Mouse (Mus musculus): ENCODE measurements around the gene Nrxn2. TPM values are rescaled to one million over a fixed set of nuclear protein-coding genes. Genes with fewer than 3 reads are reported as not detected.

Gene Nrxn2
- total and polyA plus RNA-seq, 2 experiments from 2014 or later: 54.4 to 355 TPM

- ATAC-seq: peak; percentile 6; the same call in 1 of the 2 replicates
- Histone ChIP-seq H3K9me3 (ENCODE audit: low read length) (no peaks in the 10 kb centered on the region), H3K9ac (replicated peaks; ENCODE audit: low read length) (no peak overlapping the region), H3K4me3 (ENCODE audit: low read length) (no peak overlapping the region), H3K36me3 (ENCODE audit: insufficient read depth, low read length) (peaks cover 19% of the 10 kb centered on the region; the same call in 1 of the 2 replicates), H3K4me2 (ENCODE audit: low read depth, low read length) (no peak overlapping the region), H3K27me3 (ENCODE audit: insufficient read depth, low read length) (no peaks in the 10 kb centered on the region), H3K4me1 (ENCODE audit: insufficient read depth, low read length) (peaks cover 29% of the 10 kb centered on the region), H3K27ac (peak overlapping the region; percentile 57)
- TF ChIP-seq CTCF (IDR thresholded peaks at IDR 0.05; ENCODE audit: low read depth): no peak
- peak; percentile 72 for DNase-seq (ENCODE audit: low spot score)
- 50% methylated on average over 17 of the region's 17 CpGs for WGBS
Observed at GRCm38 (mm10) chr19:6527839-6528531, 109.5 kb downstream of the Nrxn2 start.

GRCm38 (mm10) chr19:6529265-6529985, 110.9 kb downstream of the Nrxn2 start:
- no peaks in the 10 kb centered on the region for H3K27me3 ChIP-seq (ENCODE audit: insufficient read depth, low read length)
- peaks cover 11% of the 10 kb centered on the region; the same call in 1 of the 2 replicates for H3K36me3 ChIP-seq (ENCODE audit: insufficient read depth, low read length)
- no peak overlapping the region for H3K4me2 ChIP-seq (ENCODE audit: low read depth, low read length)
- no peaks in the 10 kb centered on the region for H3K9me3 ChIP-seq (ENCODE audit: low read length)
- DNase-seq (ENCODE audit: low spot score) (peak; percentile 71), ATAC-seq (peak; percentile 16; the same call in 1 of the 2 replicates)
- peak overlapping the region; percentile 36; the same call in 1 of the 2 replicates for H3K27ac ChIP-seq
- H3K4me3 ChIP-seq (ENCODE audit: low read length): no peak overlapping the region
- WGBS: 63% methylated on average over 14 of the region's 14 CpGs
- H3K9ac ChIP-seq (replicated peaks; ENCODE audit: low read length): no peak overlapping the region
- H3K4me1 ChIP-seq (ENCODE audit: insufficient read depth, low read length): peaks cover 40% of the 10 kb centered on the region
- peak; percentile 48 for TF ChIP-seq CTCF (IDR thresholded peaks at IDR 0.05; ENCODE audit: low read depth)

- ATAC-seq (no peak), DNase-seq (ENCODE audit: low spot score) (no peak)
- Histone ChIP-seq H3K4me3 (ENCODE audit: low read length) (no peak overlapping the region), H3K36me3 (ENCODE audit: insufficient read depth, low read length) (peaks cover 8% of the 10 kb centered on the region; the same call in 1 of the 2 replicates), H3K4me2 (ENCODE audit: low read depth, low read length) (peak overlapping the region; percentile 35; the same call in 1 of the 2 replicates), H3K27ac (0 out of 2 replicates have a peak overlapping the region, but pooled peaks have one; percentile 27), H3K27me3 (ENCODE audit: insufficient read depth, low read length) (no peaks in the 10 kb centered on the region), H3K9me3 (ENCODE audit: low read length) (no peaks in the 10 kb centered on the region), H3K9ac (replicated peaks; ENCODE audit: low read length) (no peak overlapping the region), H3K4me1 (ENCODE audit: insufficient read depth, low read length) (peaks cover 40% of the 10 kb centered on the region)
- TF ChIP-seq CTCF (IDR thresholded peaks at IDR 0.05; ENCODE audit: low read depth): no peak
- WGBS: 20% methylated on average over 13 of the region's 13 CpGs
Observed at GRCm38 (mm10) chr19:6530359-6530758, 111.8 kb downstream of the Nrxn2 start.

GRCm38 (mm10) chr19:6531011-6531631, 112.6 kb downstream of the Nrxn2 start:
- H3K27me3 ChIP-seq (ENCODE audit: insufficient read depth, low read length): no peaks in the 10 kb centered on the region
- H3K27ac ChIP-seq: peak overlapping the region; percentile 78
- 7% methylated on average over 54 of the region's 56 CpGs for WGBS
- TF ChIP-seq CTCF (IDR thresholded peaks at IDR 0.05; ENCODE audit: low read depth): no peak
- DNase-seq (ENCODE audit: low spot score) (peak; percentile 71), ATAC-seq (no peak)
- H3K36me3 ChIP-seq (ENCODE audit: insufficient read depth, low read length): peaks cover 5% of the 10 kb centered on the region; the same call in 1 of the 2 replicates
- H3K4me3 ChIP-seq (ENCODE audit: low read length): peak overlapping the region; percentile 35
- H3K4me2 ChIP-seq (ENCODE audit: low read depth, low read length): peak overlapping the region; percentile 65
- H3K4me1 ChIP-seq (ENCODE audit: insufficient read depth, low read length): peaks cover 40% of the 10 kb centered on the region
- no peaks in the 10 kb centered on the region for H3K9me3 ChIP-seq (ENCODE audit: low read length)
- peak overlapping the region; percentile 45 for H3K9ac ChIP-seq (replicated peaks; ENCODE audit: low read length)

GRCm38 (mm10) chr19:6531832-6532471, 113.4 kb downstream of the Nrxn2 start:
- WGBS: 6% methylated on average over 36 of the region's 36 CpGs
- ATAC-seq: no peak

GRCm38 (mm10) chr19:6532656-6533055, 114.1 kb downstream of the Nrxn2 start:
- ATAC-seq: 0 out of 2 replicates have a peak, but pooled peaks have one; percentile 31
- peak; percentile 69 for DNase-seq (ENCODE audit: low spot score)
- peak overlapping the region; percentile 78 for H3K27ac ChIP-seq
- no peaks in the 10 kb centered on the region for H3K9me3 ChIP-seq (ENCODE audit: low read length)
- no peak for TF ChIP-seq CTCF (IDR thresholded peaks at IDR 0.05; ENCODE audit: low read depth)
- no peak overlapping the region for H3K4me3 ChIP-seq (ENCODE audit: low read length)
- H3K9ac ChIP-seq (replicated peaks; ENCODE audit: low read length): peak overlapping the region; percentile 45; the same call in 1 of the 2 replicates
- no peaks in the 10 kb centered on the region for H3K27me3 ChIP-seq (ENCODE audit: insufficient read depth, low read length)
- peaks cover 40% of the 10 kb centered on the region for H3K4me1 ChIP-seq (ENCODE audit: insufficient read depth, low read length)
- peak overlapping the region; percentile 65 for H3K4me2 ChIP-seq (ENCODE audit: low read depth, low read length)
- WGBS: 15% methylated on average over 13 of the region's 13 CpGs
- H3K36me3 ChIP-seq (ENCODE audit: insufficient read depth, low read length): no peaks in the 10 kb centered on the region

More at GRCm38 (mm10) chr19:6531832-6532471, 113.4 kb downstream of the Nrxn2 start:
- DNase-seq (ENCODE audit: low spot score): no peak
- TF ChIP-seq CTCF (IDR thresholded peaks at IDR 0.05; ENCODE audit: low read depth): no peak
- H3K4me1 ChIP-seq (ENCODE audit: insufficient read depth, low read length): peaks cover 40% of the 10 kb centered on the region
- peak overlapping the region; percentile 45 for H3K9ac ChIP-seq (replicated peaks; ENCODE audit: low read length)
- peak overlapping the region; percentile 35 for H3K4me3 ChIP-seq (ENCODE audit: low read length)
- H3K4me2 ChIP-seq (ENCODE audit: low read depth, low read length): peak overlapping the region; percentile 65
- H3K9me3 ChIP-seq (ENCODE audit: low read length): no peaks in the 10 kb centered on the region
- H3K36me3 ChIP-seq (ENCODE audit: insufficient read depth, low read length): no peaks in the 10 kb centered on the region
- peak overlapping the region; percentile 78 for H3K27ac ChIP-seq
- H3K27me3 ChIP-seq (ENCODE audit: insufficient read depth, low read length): no peaks in the 10 kb centered on the region

Measured in hindbrain, postnatal 0 days (tissue).